Mouse (Mus musculus): ENCODE results near the gene Npl.
A peak's percentile ranks its signal among the peaks of the same experiment; 100 is the strongest.

GRCm38 (mm10) chr1:153559126-153559647 is 9.3 kb upstream of the Npl start:
- peak; percentile 86 for TF ChIP-seq CTCF (IDR thresholded peaks at IDR 0.05; ENCODE audit: control insufficient read depth, insufficient read depth, low read length)
- no peak for TF ChIP-seq POLR2A (IDR thresholded peaks at IDR 0.05; ENCODE audit: borderline replicate concordance, control insufficient read depth, low read depth, low read length)
